In the genomic region with DNA sequence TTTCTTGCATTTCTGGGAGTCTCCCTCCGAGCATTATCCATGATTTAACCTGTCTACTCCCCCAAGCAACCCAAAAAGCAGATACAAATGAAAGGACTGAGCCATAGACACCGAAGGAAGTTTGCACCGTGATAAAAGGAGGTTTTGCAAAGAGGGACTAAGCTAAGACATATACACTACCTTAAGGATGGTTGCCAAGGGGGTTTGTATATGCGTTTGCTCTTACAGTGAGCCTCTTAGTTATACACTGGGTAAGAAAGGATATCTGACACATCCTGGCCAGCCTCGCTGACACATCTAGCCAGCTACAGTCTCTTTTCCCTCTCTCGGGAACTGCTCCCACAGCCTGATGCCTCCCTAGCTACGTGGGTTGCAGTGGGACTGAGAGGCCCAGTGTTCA, we compare ENCODE assay signal across 10 mouse cellular contexts. TPM values are rescaled to one million over a fixed set of nuclear protein-coding genes. Genes with fewer than 3 reads are reported as not detected.
A peak's percentile ranks its signal among the peaks of the same experiment; 100 is the strongest.
DNase-seq lines count a peak whose midpoint lies in the region; ATAC-seq and TF ChIP-seq lines count a peak whose summit lies in the region.
"Had no signal": no experiment of that assay in that cellular context is flagged by ENCODE, and none has a peak within 500 bp of the region (broad histone marks: within the 10 kb centered on the region; RNA-seq: fewer than 3 reads in every experiment).

No protein-coding gene starts in this region.

- ATAC-seq in heart, embryonic 12.5 days (ENCODE audit: insufficient number of reproducible peaks, low FRiP score), result no peak
- no peak for ATAC-seq in embryonic facial prominence, embryonic 13.5 days (ENCODE audit: insufficient number of reproducible peaks, insufficient read depth, low FRiP score, low TSS enrichment, low read depth)
- ATAC-seq in liver, embryonic 12.5 days, result no peak

- DNase-seq in heart, adult 9 months (ENCODE audit: low spot score in 2 of 2), result no peak
- peak; percentile 68 for DNase-seq in 3T3-L1 (ENCODE audit: low read depth, low spot score)
- no peak for DNase-seq in ovary, postnatal 36 days (ENCODE audit: low spot score)
- DNase-seq in gastrocnemius, postnatal 36 days, result no peak
- no peak for DNase-seq in lung, adult 2 months
- DNase-seq: right cerebral cortex, postnatal 14 days had no signal

- peak overlapping the region; percentile 43; the same call in 1 of the 2 replicates for H3K4me3 ChIP-seq in heart, embryonic 12.5 days
- peak overlapping the region; percentile 40 for H3K4me3 ChIP-seq in embryonic facial prominence, embryonic 13.5 days
- 0 out of 2 replicates have a peak overlapping the region, but pooled peaks have one; percentile 40 for H3K4me3 ChIP-seq in liver, embryonic 12.5 days
- no peak overlapping the region for H3K4me3 ChIP-seq in lung, adult 2 months (replicated peaks; ENCODE audit: extremely low read depth, low read depth, low read length)

- WGBS in heart, embryonic 12.5 days, result 49% methylated on average over 7 of the region's 7 CpGs
- WGBS in embryonic facial prominence, embryonic 13.5 days, result 62% methylated on average over 7 of the region's 7 CpGs
- WGBS in liver, embryonic 12.5 days (ENCODE audit: insufficient replicate concordance), result 46% methylated on average over 7 of the region's 7 CpGs
- WGBS in lung, adult 2 months, result 47% methylated on average over 7 of the region's 7 CpGs

- no peak for TF ChIP-seq CTCF in lung, adult 2 months (IDR thresholded peaks at IDR 0.05; ENCODE audit: insufficient read depth, low read length)

- intact Hi-C loops in gastrocnemius, postnatal 36 days (cut with DNase I), result loop anchor here (5.0 kb wide), 1 partner anchor 53 kb away; a partner anchor contains a TSS

- no peaks in the 10 kb centered on the region for H3K27me3 ChIP-seq in heart, embryonic 12.5 days (replicated peaks)
- H3K27me3 ChIP-seq in embryonic facial prominence, embryonic 13.5 days, result no peaks in the 10 kb centered on the region
- peaks cover 16% of the 10 kb centered on the region; the same call in 1 of the 2 replicates for H3K27me3 ChIP-seq in liver, embryonic 12.5 days (replicated peaks)

- peak overlapping the region; percentile 90 for H3K4me2 ChIP-seq in heart, embryonic 12.5 days
- peak overlapping the region; percentile 72 for H3K4me2 ChIP-seq in embryonic facial prominence, embryonic 13.5 days
- H3K4me2 ChIP-seq in liver, embryonic 12.5 days, result peak overlapping the region; percentile 72

- peak overlapping the region; percentile 67 for H3K27ac ChIP-seq in heart, embryonic 12.5 days (ENCODE audit: poor library complexity, severe bottlenecking)
- peak overlapping the region; percentile 76; the same call in 1 of the 2 replicates for H3K27ac ChIP-seq in embryonic facial prominence, embryonic 13.5 days
- H3K27ac ChIP-seq in liver, embryonic 12.5 days, result no peak overlapping the region

- peaks cover 20% of the 10 kb centered on the region for H3K4me1 ChIP-seq in heart, embryonic 12.5 days (replicated peaks)
- H3K4me1 ChIP-seq in embryonic facial prominence, embryonic 13.5 days, result peaks cover 19% of the 10 kb centered on the region
- peaks cover 20% of the 10 kb centered on the region for H3K4me1 ChIP-seq in liver, embryonic 12.5 days
- peaks cover 17% of the 10 kb centered on the region for H3K4me1 ChIP-seq in lung, adult 2 months (ENCODE audit: control insufficient read depth, insufficient read depth, low read length)

- H3K9ac ChIP-seq in heart, embryonic 12.5 days, result peak overlapping the region; percentile 71
- H3K9ac ChIP-seq in embryonic facial prominence, embryonic 13.5 days, result peak overlapping the region; percentile 68
- H3K9ac ChIP-seq in liver, embryonic 12.5 days, result no peak overlapping the region; the same call in 1 of the 2 replicates

- no peak for TF ChIP-seq POLR2A in lung, adult 2 months (IDR thresholded peaks at IDR 0.05; ENCODE audit: borderline replicate concordance, extremely low read depth, low read depth, low read length)

- H3K36me3 ChIP-seq in heart, embryonic 12.5 days, result no peaks in the 10 kb centered on the region
- H3K36me3 ChIP-seq in embryonic facial prominence, embryonic 13.5 days, result 0 out of 2 replicates have a peak, but pooled peaks cover 3% of the 10 kb centered on the region
- H3K36me3 ChIP-seq in liver, embryonic 12.5 days, result no peaks in the 10 kb centered on the region; the same call in 1 of the 2 replicates

- no peaks in the 10 kb centered on the region for H3K9me3 ChIP-seq in heart, embryonic 12.5 days (replicated peaks)
- H3K9me3 ChIP-seq in embryonic facial prominence, embryonic 13.5 days, result no peaks in the 10 kb centered on the region
- no peaks in the 10 kb centered on the region for H3K9me3 ChIP-seq in liver, embryonic 12.5 days (replicated peaks)

RNA-seq across cellular contexts. Expression of a gene that starts 9.0 kb away (rescaled TPM):
- 38.8 and 39.5 TPM in 2 replicates for polyA plus RNA-seq in heart, embryonic 12.5 days (2016; fragmentation: Nextera tagmentation; extraction: Ambion mirVana)
- 67.3 and 67.7 TPM in 2 replicates for polyA plus RNA-seq in embryonic facial prominence, embryonic 13.5 days (2015; fragmentation: Nextera tagmentation; extraction: Ambion mirVana)
- polyA plus RNA-seq in liver, embryonic 12.5 days (2016; fragmentation: Nextera tagmentation; extraction: Ambion mirVana), result 21.8 and 24.0 TPM in 2 replicates
- total RNA-seq in gastrocnemius, postnatal 36 days (2021), result 10 to 100 TPM; 32.7 to 33.6 TPM
- 85.2 and 86.7 TPM in 2 replicates for polyA plus RNA-seq in lung, adult 2 months (2012; rRNA removed)

RNA-seq across cellular contexts. Expression of a gene that starts 9.2 kb away (rescaled TPM):
- polyA plus RNA-seq in heart, embryonic 12.5 days (2016; fragmentation: Nextera tagmentation; extraction: Ambion mirVana), result 190 and 194 TPM in 2 replicates
- 278 and 306 TPM in 2 replicates for polyA plus RNA-seq in embryonic facial prominence, embryonic 13.5 days (2015; fragmentation: Nextera tagmentation; extraction: Ambion mirVana)
- polyA plus RNA-seq in liver, embryonic 12.5 days (2016; fragmentation: Nextera tagmentation; extraction: Ambion mirVana), result 108 TPM in 2 replicates
- total RNA-seq in gastrocnemius, postnatal 36 days (2021), result 100 to 1,000 TPM; 531 to 582 TPM
- 151 and 176 TPM in 2 replicates for polyA plus RNA-seq in lung, adult 2 months (2012; rRNA removed)

RNA-seq across cellular contexts. Expression of a gene that starts 13.4 kb away (rescaled TPM):
- not detected in 2 replicates for polyA plus RNA-seq in heart, embryonic 12.5 days (2016; fragmentation: Nextera tagmentation; extraction: Ambion mirVana)
- polyA plus RNA-seq in embryonic facial prominence, embryonic 13.5 days (2015; fragmentation: Nextera tagmentation; extraction: Ambion mirVana), result not detected in 2 replicates
- polyA plus RNA-seq in liver, embryonic 12.5 days (2016; fragmentation: Nextera tagmentation; extraction: Ambion mirVana), result not detected in 2 replicates
- total RNA-seq in gastrocnemius, postnatal 36 days (2021), result not detected
- 0.34 and 0.36 TPM in 2 replicates for polyA plus RNA-seq in lung, adult 2 months (2012; rRNA removed)
- total RNA-seq: left cerebral cortex, postnatal 4 days had no signal

RNA-seq across cellular contexts. Expression of a gene that starts 23.7 kb away (rescaled TPM):
- polyA plus RNA-seq in heart, embryonic 12.5 days (2016; fragmentation: Nextera tagmentation; extraction: Ambion mirVana), result 10.5 and 13.0 TPM in 2 replicates
- polyA plus RNA-seq in embryonic facial prominence, embryonic 13.5 days (2015; fragmentation: Nextera tagmentation; extraction: Ambion mirVana), result 6.8 TPM in 2 replicates
- polyA plus RNA-seq in liver, embryonic 12.5 days (2016; fragmentation: Nextera tagmentation; extraction: Ambion mirVana), result 4.1 and 4.8 TPM in 2 replicates
- total RNA-seq in gastrocnemius, postnatal 36 days (2021), result 1 to 10 TPM; 4.7 to 6.0 TPM
- polyA plus RNA-seq in lung, adult 2 months (2012; rRNA removed), result 15.8 and 17.0 TPM in 2 replicates

RNA-seq across cellular contexts. Expression of a gene that starts 26.5 kb away (rescaled TPM):
- polyA plus RNA-seq in heart, embryonic 12.5 days (2016; fragmentation: Nextera tagmentation; extraction: Ambion mirVana), result 81.9 and 85.4 TPM in 2 replicates
- 138 and 144 TPM in 2 replicates for polyA plus RNA-seq in embryonic facial prominence, embryonic 13.5 days (2015; fragmentation: Nextera tagmentation; extraction: Ambion mirVana)
- polyA plus RNA-seq in liver, embryonic 12.5 days (2016; fragmentation: Nextera tagmentation; extraction: Ambion mirVana), result 44.3 and 45.2 TPM in 2 replicates
- 10 to 100 TPM; 35.2 to 41.5 TPM for total RNA-seq in gastrocnemius, postnatal 36 days (2021)
- 129 and 144 TPM in 2 replicates for polyA plus RNA-seq in lung, adult 2 months (2012; rRNA removed)
